Mouse (Mus musculus) ES-E14 (cell line): ENCODE data around the gene Cdk1.

ENCODE experiments used
- CHD2 ChIP-seq: IDR thresholded peaks from 2 replicates; pipeline ENCODE4 v1.6.1; 2014; ENCODE audit warnings: mild to moderate bottlenecking, low read depth, low read length, inconsistent platforms
- MAFK ChIP-seq: IDR thresholded peaks from 2 replicates; pipeline ENCODE4 v1.6.1; 2014; ENCODE audit warnings: mild to moderate bottlenecking, low read depth, low read length, inconsistent platforms; ENCODE audit not compliant: insufficient read depth
- ZC3H11A ChIP-seq: IDR thresholded peaks from 2 replicates; pipeline ENCODE4 v1.6.1; 2012; ENCODE audit warnings: low read depth, mild to moderate bottlenecking, inconsistent platforms, low read length, borderline replicate concordance

DNA sequence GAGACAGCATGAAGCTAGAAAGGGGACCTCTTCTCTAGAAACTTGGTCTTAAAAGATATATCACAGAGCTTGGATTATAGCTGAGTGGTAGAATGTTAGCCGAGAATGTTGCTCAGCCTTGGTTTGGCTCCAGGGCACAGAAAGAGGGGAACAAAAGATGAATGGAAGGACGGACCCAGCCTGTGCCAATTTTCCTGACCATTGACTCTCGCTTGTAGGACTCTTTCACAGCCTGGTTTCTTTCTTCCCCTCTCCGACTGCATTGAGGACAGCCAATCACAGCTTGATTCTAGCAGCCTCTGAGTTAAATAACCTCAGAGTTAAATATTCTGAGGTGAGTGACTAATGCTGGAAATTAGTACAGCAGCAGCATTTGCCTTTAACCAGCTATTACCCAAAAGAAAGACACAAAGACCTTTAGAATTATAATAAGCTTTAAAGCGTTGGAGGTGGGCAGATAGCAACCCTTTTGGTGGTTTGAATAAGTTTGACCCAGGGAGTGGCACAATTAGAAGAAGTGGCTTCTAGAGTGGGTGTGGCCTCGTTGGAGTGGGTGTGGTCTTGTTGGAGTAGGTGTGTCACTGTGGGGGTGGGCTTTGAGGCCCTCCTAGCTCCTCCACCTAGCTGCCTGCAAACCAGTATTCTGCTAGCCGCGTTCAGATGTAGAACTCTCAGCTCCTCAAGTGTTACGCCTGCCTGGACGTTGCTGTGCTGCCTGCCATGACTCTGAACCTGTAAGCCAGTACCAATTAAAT is 21.2 kb upstream of the Cdk1 start:
- TF ChIP-seq MAFK, result no peak
- TF ChIP-seq ZC3H11A, result no peak
- TF ChIP-seq CHD2, result no peak
